Mouse (Mus musculus): ENCODE measurements around the gene Zscan4-ps1. TPM values are rescaled to one million over a fixed set of nuclear protein-coding genes. Genes with fewer than 3 reads are reported as not detected.
"Not testable (repeated sequence)": the region's sequence is repeated elsewhere in the genome, so short reads cannot be mapped to it uniquely, and the experiment has no call there.

Gene Zscan4-ps1
- polyA plus RNA-seq (2017; shearing (Covaris generic)), result not detected

DNA sequence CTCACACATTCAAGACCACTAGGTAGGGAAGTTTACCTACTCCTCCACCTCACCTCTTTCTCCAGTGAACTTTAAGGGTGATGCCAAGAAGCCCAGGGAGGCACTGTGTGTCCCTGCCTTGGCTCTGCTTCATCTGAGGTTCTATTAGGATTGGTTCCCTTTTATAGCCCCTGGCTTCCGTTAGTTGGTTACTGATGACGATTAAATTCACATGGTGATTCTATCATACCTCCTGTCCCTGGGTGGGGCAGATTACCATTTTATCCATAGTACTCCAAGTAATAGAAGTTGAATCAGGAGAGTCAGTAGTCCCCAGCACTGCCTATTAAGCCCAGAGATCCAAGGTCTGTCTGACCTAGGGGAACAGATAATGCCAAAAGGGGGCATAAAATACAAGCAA is at the start of gene Zscan4-ps1:
Gene Zscan4-ps1, minus strand, starts transcription at position 101 of the 400 bp plus-strand sequence.
- not testable (repeated sequence) for ATAC-seq

Other genes with a start within 250 kb of the Zscan4-ps1 start
- gene Zscan4b, start 164.6 kb downstream of the Zscan4-ps1 start, polyA plus RNA-seq (2017; shearing (Covaris generic)), result not detected
- not detected for gene Zscan4c, start 63.9 kb downstream of the Zscan4-ps1 start, polyA plus RNA-seq (2017; shearing (Covaris generic))
- not detected for gene Zscan4d, start 96.5 kb upstream of the Zscan4-ps1 start, polyA plus RNA-seq (2017; shearing (Covaris generic))
- gene Zscan4e, start 241.0 kb upstream of the Zscan4-ps1 start, polyA plus RNA-seq (2017; shearing (Covaris generic)), result not detected

Measured in CD4-positive, CD25-positive, alpha-beta regulatory T cell, adult 4 months (primary cell).